Mouse (Mus musculus): ENCODE results near the gene Gm11733. TPM values are rescaled to one million over a fixed set of nuclear protein-coding genes. Genes with fewer than 3 reads are reported as not detected.

The Gm11733 gene
- 0.08 TPM in 1 of 2 replicates, not detected in the other for total RNA-seq (2012; rRNA removed)
- total RNA-seq (2014; rRNA removed) = 0.12 TPM in 1 of 2 replicates, not detected in the other
- 0.10 TPM in 1 of 2 replicates, not detected in the other for polyA plus RNA-seq (2012; ENCODE audit: insufficient read length, low read depth)

DNA sequence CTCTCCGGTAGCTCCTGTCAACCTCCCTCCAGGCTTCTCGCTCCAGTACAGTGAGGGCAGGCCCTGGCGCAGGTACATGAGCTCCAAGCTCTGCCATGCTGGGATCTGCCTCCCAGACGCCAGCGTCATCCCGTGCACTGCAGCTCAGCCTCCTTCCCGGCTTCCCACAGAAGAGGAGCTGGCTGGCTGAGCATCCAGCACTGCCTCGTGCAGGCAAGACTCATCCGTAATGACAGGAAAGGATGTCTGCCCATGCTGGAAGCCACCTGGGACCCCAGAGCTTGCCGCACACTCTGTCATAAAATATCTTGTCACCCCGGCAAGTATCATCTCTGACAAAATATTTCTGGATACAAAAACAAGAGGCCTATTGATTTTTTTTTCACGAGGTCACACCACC is at the start of gene Gm11733:
TSS of gene Gm11733 (plus strand) at position 171 of the 400 bp plus-strand sequence.
- no peaks in the 10 kb centered on the region for H3K79me2 ChIP-seq (replicated peaks; ENCODE audit: control insufficient read depth, extremely low read depth, insufficient read depth, poor library complexity, severe bottlenecking)
- in situ Hi-C loops (cut with MboI; ENCODE audit: low pct_ligation_motif_present, low pct_unique_long_range_greater_than_20kb, low sequenced_read_pairs) (loop anchor here (5.0 kb wide), 1 partner anchor 168 kb away; the partner anchor contains the start of gene Tnrc6c), dilution Hi-C loops (cut with MboI; ENCODE audit: extremely low pct_ligation_motif_present, extremely low pct_unique_long_range_greater_than_20kb, low sequenced_read_pairs) (no loop called here)
- no peak for DNase-seq (ENCODE audit: extremely low read depth)
- H3K4me3 ChIP-seq (replicated peaks in 1 of 3; ENCODE audit: low read depth in 2 of 3, low read length in 2 of 3, poor library complexity in 1 of 3) = peak within 1 kb of the TSS in 2 of 3 experiments; percentile 31 to 39
- H3K9me3 ChIP-seq (replicated peaks; ENCODE audit: low read length) = peaks cover 9% of the 10 kb centered on the region
- no peaks in the 10 kb centered on the region for H3K36me3 ChIP-seq (replicated peaks in 1 of 2; ENCODE audit: control insufficient read depth in 1 of 2, insufficient read depth in 1 of 2, low read length in 1 of 2)
- H3K4me1 ChIP-seq (ENCODE audit: control insufficient read depth in 1 of 2, insufficient read depth in 2 of 2) = peaks cover 14 to 43% of the 10 kb centered on the region in 2 experiments
- no peak within 1 kb of the TSS; the same call in 1 of the 2 replicates for H3K4me2 ChIP-seq (ENCODE audit: insufficient read depth, low read depth, poor library complexity, severe bottlenecking)
- no peaks in the 10 kb centered on the region for H3K27me3 ChIP-seq (replicated peaks)
- TF ChIP-seq CHD2 (IDR thresholded peaks at IDR 0.05; ENCODE audit: low read length) (no peak), SIN3A (IDR thresholded peaks at IDR 0.05; ENCODE audit: low read length) (no peak), ZKSCAN1 (IDR thresholded peaks at IDR 0.05; ENCODE audit: borderline replicate concordance, low read depth, low read length) (no peak), USF1 (IDR thresholded peaks at IDR 0.05; ENCODE audit: low read depth, low read length) (no peak), ZC3H11A (IDR thresholded peaks at IDR 0.05; ENCODE audit: low read depth, low read length) (no peak), SMC3 (IDR thresholded peaks at IDR 0.05; ENCODE audit: low read depth, low read length) (no peak), POLR2AphosphoS2 (IDR thresholded peaks at IDR 0.05; ENCODE audit: low read depth, low read length) (no peak), RAD21 (IDR thresholded peaks at IDR 0.05; ENCODE audit: low read depth, low read length) (no peak), CHD1 (IDR thresholded peaks at IDR 0.05; ENCODE audit: low read depth, low read length) (no peak)
- H3K27ac ChIP-seq (ENCODE audit: insufficient read depth, low read depth) = peak within 1 kb of the TSS; percentile 59
- no peak within 1 kb of the TSS for H3K9ac ChIP-seq (ENCODE audit: insufficient read depth, low read depth)

- dilution Hi-C loops (cut with MboI; ENCODE audit: extremely low pct_ligation_motif_present, extremely low pct_unique_long_range_greater_than_20kb, low sequenced_read_pairs) (no loop called here), in situ Hi-C loops (cut with MboI; ENCODE audit: low pct_ligation_motif_present, low pct_unique_long_range_greater_than_20kb, low sequenced_read_pairs) (no loop called here)
- Histone ChIP-seq H3K27me3 (replicated peaks) (no peaks in the 10 kb centered on the region), H3K9ac (ENCODE audit: insufficient read depth, low read depth) (no peak overlapping the region), H3K4me3 (replicated peaks in 1 of 3; ENCODE audit: low read depth in 2 of 3, low read length in 2 of 3, poor library complexity in 1 of 3) (no peak overlapping the region), H3K9me3 (replicated peaks; ENCODE audit: low read length) (peaks cover 8% of the 10 kb centered on the region), H3K4me2 (ENCODE audit: insufficient read depth, low read depth, poor library complexity, severe bottlenecking) (no peak overlapping the region), H3K36me3 (replicated peaks in 1 of 2; ENCODE audit: control insufficient read depth in 1 of 2, insufficient read depth in 1 of 2, low read length in 1 of 2) (peaks cover 0 to 1% of the 10 kb centered on the region in 2 experiments), H3K27ac (ENCODE audit: insufficient read depth, low read depth) (no peak overlapping the region), H3K4me1 (ENCODE audit: control insufficient read depth in 1 of 2, insufficient read depth in 2 of 2) (peaks cover 8 to 40% of the 10 kb centered on the region in 2 experiments; a peak in 3 of 4 replicates), H3K79me2 (replicated peaks; ENCODE audit: control insufficient read depth, extremely low read depth, insufficient read depth, poor library complexity, severe bottlenecking) (no peaks in the 10 kb centered on the region)
- no peak for TF ChIP-seq ZNF384 (IDR thresholded peaks at IDR 0.05; ENCODE audit: low read depth, low read length)
- no peak for TF ChIP-seq USF2 (conservative IDR thresholded peaks at IDR 0.05; ENCODE audit: low read depth, low read length)
- no peak for TF ChIP-seq UBTF (IDR thresholded peaks at IDR 0.05; ENCODE audit: low read depth, low read length)
- TF ChIP-seq MAFK (IDR thresholded peaks at IDR 0.05; ENCODE audit: insufficient replicate concordance, low read length) = no peak
- TF ChIP-seq CHD2 (IDR thresholded peaks at IDR 0.05; ENCODE audit: low read length) = no peak
- TF ChIP-seq ETS1 (conservative IDR thresholded peaks at IDR 0.05; ENCODE audit: low read depth, low read length) = no peak
- no peak for TF ChIP-seq GABPA (IDR thresholded peaks at IDR 0.05; ENCODE audit: insufficient replicate concordance, low read depth, low read length)
- no peak for TF ChIP-seq E2F4 (IDR thresholded peaks at IDR 0.05; ENCODE audit: insufficient replicate concordance, low read depth, low read length)
- TF ChIP-seq SMC3 (IDR thresholded peaks at IDR 0.05; ENCODE audit: low read depth, low read length) = no peak
- no peak for TF ChIP-seq TBP (conservative IDR thresholded peaks at IDR 0.05; ENCODE audit: low read depth, low read length)
- TF ChIP-seq ZKSCAN1 (IDR thresholded peaks at IDR 0.05; ENCODE audit: borderline replicate concordance, low read depth, low read length) = no peak
- no peak for TF ChIP-seq MYC (IDR thresholded peaks at IDR 0.05; ENCODE audit: low read depth, low read length)
- TF ChIP-seq MAZ (IDR thresholded peaks at IDR 0.05; ENCODE audit: low read depth, low read length) = no peak
- DNase-seq (ENCODE audit: extremely low read depth) = no peak
Observed at GRCm38 (mm10) chr11:117436401-117437109, 47.6 kb upstream of the Gm11733 start.
